Mouse (Mus musculus): ENCODE data around the gene Ppil2.
A peak's percentile ranks its signal among the peaks of the same experiment; 100 is the strongest.

Ppil2 gene

DNA sequence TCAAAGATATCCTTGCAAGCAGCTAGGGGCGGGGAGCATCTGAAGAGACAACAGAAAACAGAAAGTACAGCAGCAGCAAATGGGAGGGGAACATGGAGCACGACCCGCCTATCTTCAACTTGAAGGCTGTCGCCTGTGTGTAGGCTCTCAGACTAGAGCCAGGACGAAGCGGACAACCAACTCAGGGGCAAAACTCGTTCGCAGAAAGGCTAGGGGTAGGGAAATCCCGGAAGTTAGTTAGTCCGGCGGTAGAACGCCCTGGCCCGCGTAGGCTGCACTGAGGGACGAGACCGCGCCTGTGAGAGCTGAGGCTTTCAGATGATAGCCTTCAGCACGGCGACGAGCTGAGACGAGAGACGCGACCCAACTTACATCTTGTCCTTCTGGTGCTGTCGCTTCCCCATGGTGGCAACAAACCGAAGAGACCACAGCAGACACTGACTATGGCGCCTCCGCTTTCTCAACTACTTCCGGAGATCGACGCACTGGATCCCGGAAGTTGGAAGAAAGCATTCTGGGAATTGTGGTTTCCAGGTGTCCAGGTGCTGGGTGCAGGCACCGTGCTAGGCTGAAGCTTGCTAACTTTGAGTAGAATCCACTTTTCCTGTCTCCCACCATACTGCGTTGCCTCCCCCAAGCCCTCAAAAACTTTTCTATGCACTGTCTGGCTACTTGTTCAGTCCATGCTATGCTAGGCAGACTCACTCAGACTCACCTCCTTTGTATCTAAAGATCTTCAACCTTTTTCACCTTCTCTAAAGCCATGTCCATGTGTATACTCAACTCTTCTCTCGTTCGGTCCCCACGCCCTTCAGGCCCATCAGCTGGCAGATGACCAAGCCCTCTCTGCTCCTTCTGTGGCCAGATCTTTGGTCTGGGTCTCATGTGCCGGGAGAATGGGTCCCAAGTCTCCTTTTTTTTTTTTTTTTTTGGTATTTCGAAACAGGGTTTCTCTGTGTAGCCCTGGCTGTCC is at the start of gene Ppil2:
Gene Ppil2 (minus strand): TSS at position 487 of the 973 bp plus-strand sequence.
- peak; percentile 83 for DNase-seq (ENCODE audit: low read depth, low spot score)

- DNase-seq (ENCODE audit: low read depth, low spot score): no peak
Observed at GRCm38 (mm10) chr16:17154346-17154745, 43.3 kb upstream of the Ppil2 start.

- no peak for DNase-seq (ENCODE audit: low read depth, low spot score)
Observed at GRCm38 (mm10) chr16:17151874-17152273, 40.8 kb upstream of the Ppil2 start.

GRCm38 (mm10) chr16:17150520-17151258 is 39.6 kb upstream of the Ppil2 start:
- DNase-seq (ENCODE audit: low read depth, low spot score): no peak

DNA sequence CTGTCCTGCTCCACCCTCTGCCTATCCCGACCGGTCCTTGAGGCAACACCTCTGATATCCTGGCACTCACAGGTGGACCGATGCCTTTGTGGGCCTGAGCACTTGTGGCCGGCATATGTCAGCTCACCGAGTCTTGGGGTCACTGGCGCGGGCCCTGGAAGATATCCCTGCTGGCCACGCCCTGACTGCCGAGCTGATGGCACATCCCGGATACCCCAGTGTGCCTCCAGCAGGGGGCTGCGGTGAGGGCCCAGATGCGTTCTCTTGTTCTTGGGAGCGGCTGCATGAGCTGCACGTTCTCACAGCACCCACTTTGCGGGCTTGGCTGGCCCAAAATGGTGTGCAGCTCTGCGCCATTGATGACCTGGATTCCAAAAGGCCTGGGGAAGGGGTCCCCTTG is 37.0 kb upstream of the Ppil2 start:
- peak; percentile 81 for DNase-seq (ENCODE audit: low read depth, low spot score)

- peak; percentile 54 for DNase-seq (ENCODE audit: low read depth, low spot score)
Observed at GRCm38 (mm10) chr16:17147391-17147929, 36.4 kb upstream of the Ppil2 start.

DNA sequence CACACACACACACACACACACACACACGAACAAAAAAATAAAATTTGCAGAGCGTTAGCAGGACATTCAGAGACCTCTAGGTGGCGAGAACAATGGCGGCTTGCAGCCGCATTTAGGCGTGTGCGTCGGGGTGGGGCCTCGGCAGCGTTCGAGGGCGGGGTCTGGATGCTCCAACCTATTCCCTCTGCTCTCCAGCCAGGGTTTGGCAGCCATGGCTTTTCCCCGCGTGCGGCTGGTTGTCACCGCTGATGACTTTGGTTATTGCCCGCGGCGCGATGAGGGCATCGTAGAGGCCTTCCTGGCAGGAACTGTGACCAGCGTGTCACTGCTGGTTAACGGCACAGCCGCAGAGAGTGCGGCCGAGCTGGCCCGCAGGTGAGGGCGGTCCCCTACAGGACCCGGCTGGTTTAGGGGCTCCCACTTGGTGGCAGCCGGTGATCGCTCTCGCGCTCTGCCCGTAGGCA is 35.7 kb upstream of the Ppil2 start, which contains the start of gene Ccdc116:
Gene Ccdc116 (minus strand): TSS at position 458 of the 464 bp plus-strand sequence.
- peak; percentile 93 for DNase-seq (ENCODE audit: low read depth, low spot score)

GRCm38 (mm10) chr16:17144339-17144738 is 33.3 kb upstream of the Ppil2 start, which contains the start of gene Ydjc:
Gene Ydjc, plus strand, starts transcription at chr16:17144621.
- DNase-seq (ENCODE audit: low read depth, low spot score): peak; percentile 82

- no peak for DNase-seq (ENCODE audit: low read depth, low spot score)
Observed at GRCm38 (mm10) chr16:17137355-17137754, 26.3 kb upstream of the Ppil2 start.

DNA sequence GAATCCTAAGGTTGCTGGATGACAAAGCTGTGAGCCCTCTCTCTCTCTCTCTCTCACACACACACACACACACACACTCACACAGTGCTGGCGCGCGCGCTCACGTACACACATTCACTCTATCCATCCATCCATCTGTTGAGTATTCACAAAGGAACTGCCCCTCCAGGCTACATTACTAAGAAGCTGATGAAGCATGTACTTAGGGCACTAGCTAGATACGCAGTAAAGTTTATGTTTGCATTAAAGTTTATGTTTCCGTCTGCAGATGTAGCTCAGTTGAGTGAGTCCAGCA is 21.8 kb upstream of the Ppil2 start:
- no peak for DNase-seq (ENCODE audit: low read depth, low spot score)

- peak; percentile 97 for DNase-seq (ENCODE audit: low read depth, low spot score)
Observed at GRCm38 (mm10) chr16:17132089-17132905, 21.2 kb upstream of the Ppil2 start, which contains the start of gene Sdf2l1. Gene Sdf2l1, minus strand, starts transcription at chr16:17132383.

GRCm38 (mm10) chr16:17131191-17132088 is 20.4 kb upstream of the Ppil2 start:
- peak; percentile 30 for DNase-seq (ENCODE audit: low read depth, low spot score)

DNA sequence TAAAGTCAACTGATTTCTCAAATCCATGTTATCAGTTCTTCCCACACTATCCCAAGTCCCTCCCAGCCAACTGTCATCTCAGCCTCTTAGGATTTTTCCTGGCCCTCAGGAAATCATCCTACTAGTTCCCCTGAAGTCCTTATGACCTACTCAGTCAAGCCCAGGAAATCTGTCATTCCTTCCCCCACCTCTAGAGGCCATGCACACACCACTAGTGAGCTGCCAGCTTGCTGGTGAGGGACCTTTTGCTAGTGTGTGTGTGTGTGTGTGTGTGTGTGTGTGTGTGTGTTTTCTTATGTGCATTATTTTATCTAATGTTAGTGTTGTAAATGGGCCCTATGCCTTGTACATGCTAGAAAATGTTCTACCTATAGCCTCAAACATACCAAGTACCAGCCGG is 16.2 kb upstream of the Ppil2 start:
- peak; percentile 82 for DNase-seq (ENCODE audit: low read depth, low spot score)

DNA sequence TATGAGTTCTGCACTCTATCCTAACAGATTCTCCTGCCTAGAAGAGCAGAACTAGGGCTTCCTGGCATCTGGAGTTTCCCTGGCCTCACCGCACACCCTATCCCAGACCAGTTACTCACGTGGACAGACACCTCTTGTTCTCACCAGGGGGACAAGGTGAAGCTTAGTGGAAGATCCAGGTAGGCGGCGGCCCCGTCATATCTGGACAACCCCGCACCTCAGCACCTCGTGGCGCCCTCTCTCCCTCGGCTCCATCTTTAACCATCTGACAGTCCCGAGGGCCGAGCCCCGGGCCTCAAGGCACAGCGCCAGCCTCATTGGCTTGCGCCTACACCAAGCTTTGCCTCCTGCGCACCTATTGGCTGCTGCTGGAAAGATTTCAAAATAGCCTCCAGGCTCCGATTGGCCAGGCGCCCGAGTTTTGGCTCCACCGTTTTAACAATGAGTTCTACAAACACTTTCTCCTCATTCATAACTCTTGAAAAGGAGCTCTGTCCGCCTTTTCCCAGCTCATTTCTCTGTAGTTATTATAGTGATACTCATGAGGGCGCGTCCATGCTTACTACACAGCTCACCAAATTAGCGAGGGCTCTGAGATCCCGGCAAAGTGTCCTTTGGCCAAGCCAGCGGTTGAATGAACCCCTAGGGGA is 13.9 kb upstream of the Ppil2 start, which contains the start of gene 2610318N02Rik:
Gene 2610318N02Rik (minus strand): TSS at position 297 of the 650 bp plus-strand sequence.
- peak; percentile 86 for DNase-seq (ENCODE audit: low read depth, low spot score)

DNA sequence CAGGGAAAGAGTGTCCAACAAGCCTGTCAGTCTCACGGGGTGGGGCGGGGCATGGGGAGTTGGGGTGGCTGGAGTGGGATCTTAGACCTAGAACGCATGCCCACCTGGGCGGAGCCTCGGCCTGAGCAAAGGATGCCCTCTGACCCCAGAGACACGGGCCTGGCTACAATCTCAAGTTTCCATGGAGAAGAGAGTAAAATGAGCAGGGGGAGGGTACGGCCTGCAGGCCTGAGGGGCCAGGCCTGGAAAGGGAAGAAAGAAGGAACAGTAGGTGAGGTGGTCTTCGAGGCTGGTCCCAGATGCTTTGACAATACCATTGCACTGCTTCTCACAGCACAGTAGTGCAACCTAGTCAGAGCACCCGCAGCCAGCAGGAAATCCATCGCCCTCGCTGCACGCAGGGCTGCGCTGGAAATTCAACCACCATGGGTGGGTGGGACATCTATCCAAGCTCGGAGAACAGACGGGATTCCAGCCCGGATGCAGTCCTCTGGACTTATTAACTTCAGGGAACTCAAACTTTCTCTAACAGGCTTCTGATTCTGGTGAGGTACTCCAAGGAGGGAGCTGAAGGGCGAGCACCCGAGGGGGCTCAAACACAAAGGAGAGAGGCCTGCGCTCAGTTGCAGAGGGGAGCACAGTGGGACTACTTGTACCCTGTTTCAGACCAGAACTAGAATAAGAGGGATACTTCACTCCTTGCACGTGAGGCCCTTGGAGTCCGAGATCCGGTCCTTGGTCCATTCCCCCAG is 13.2 kb upstream of the Ppil2 start:
- peak; percentile 70 for DNase-seq (ENCODE audit: low read depth, low spot score)

DNA sequence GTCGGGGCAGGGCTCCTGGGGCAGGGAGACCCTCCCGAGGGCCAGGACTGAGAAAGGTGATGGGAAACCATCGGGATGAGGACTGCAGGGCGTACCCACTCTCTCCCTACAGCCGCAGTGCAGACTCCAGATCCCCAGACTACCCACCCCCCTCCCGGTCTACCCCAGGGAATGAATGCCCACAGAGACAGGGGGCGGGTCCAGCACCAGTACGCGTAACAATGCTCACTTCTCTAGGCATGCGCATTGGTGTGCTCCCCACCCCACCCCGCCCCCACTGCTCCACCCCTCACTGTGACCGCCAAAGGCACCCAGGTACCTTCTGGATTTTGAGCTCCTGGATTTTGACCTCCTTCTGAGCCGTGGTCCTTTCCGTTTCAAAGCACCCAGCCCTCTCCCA is 10.5 kb upstream of the Ppil2 start:
- DNase-seq (ENCODE audit: low read depth, low spot score): peak; percentile 82

GRCm38 (mm10) chr16:17117309-17117799 is 6.3 kb upstream of the Ppil2 start:
- DNase-seq (ENCODE audit: low read depth, low spot score): no peak

- DNase-seq (ENCODE audit: low read depth, low spot score): no peak
Observed at GRCm38 (mm10) chr16:17104600-17104999, 6.5 kb downstream of the Ppil2 start.
